Mouse (Mus musculus): ENCODE results near the gene Chd4. TPM values are rescaled to one million over a fixed set of nuclear protein-coding genes. Genes with fewer than 3 reads are reported as not detected.

Gene Chd4
- total and polyA plus RNA-seq, 2 experiments, result 14.0 to 30.0 TPM

DNA sequence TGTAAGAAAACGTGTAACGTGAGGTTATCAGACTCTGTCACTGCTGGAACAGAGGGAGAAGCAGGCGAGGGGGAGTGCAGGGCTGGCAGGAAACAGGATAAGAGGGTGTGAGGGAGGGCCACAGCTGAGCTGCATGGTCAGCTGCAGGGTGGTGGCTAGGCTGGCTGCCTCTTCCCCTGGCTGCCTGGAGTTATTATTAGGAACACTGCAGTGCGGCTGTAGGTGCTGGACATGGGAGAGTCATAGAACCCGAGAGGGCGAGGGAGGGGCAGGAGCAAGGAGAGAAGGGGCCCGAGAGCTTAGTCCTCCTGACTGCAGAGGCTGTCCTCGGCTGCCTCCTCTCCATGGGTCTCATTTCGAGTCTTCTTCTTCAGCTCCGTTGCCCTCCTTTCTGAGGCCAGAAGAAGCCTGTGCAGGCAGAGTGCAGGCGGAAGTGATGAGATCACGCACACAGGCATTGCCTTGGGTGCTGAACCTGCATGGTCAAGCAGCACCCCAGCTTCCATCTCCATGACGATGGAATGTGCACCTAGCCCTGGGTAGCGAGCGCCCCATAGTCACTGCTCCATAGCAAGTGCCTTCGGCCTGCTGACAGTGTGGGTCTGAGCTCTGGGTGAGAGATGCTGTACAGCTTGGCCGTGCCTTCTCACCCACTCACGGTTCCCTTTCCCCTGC lies 52.6 kb downstream of the Chd4 start:
- peak overlapping the region; percentile 64 for H3K27ac ChIP-seq (replicated peaks; ENCODE audit: insufficient read depth, low read depth, low read length)
- TF ChIP-seq POLR2A (IDR thresholded peaks at IDR 0.05; ENCODE audit: extremely low read depth, insufficient read depth, low read length), result no peak
- no peak for TF ChIP-seq CTCF (IDR thresholded peaks at IDR 0.05; ENCODE audit: low read depth, low read length)
- peaks cover 12% of the 10 kb centered on the region; the same call in 1 of the 2 replicates for H3K79me2 ChIP-seq (ENCODE audit: control insufficient read depth, insufficient read depth, low read length)
- 69% methylated on average over 18 of the region's 18 CpGs for WGBS
- no peaks in the 10 kb centered on the region for H3K36me3 ChIP-seq (ENCODE audit: control insufficient read depth, insufficient read depth, low read length)
- no peak for DNase-seq (ENCODE audit: extremely low read depth, low read depth, low spot score)
- peak overlapping the region; percentile 4 for H3K9ac ChIP-seq (ENCODE audit: low read depth, low read length)
- H3K4me3 ChIP-seq (ENCODE audit: insufficient read depth, low read depth, low read length), result peak overlapping the region; percentile 15; the same call in 1 of the 2 replicates
- H3K4me1 ChIP-seq (ENCODE audit: control insufficient read depth, insufficient read depth, low read length), result peaks cover 14% of the 10 kb centered on the region
- H3K27me3 ChIP-seq (ENCODE audit: control insufficient read depth, insufficient read depth, low read length), result no peaks in the 10 kb centered on the region

DNA sequence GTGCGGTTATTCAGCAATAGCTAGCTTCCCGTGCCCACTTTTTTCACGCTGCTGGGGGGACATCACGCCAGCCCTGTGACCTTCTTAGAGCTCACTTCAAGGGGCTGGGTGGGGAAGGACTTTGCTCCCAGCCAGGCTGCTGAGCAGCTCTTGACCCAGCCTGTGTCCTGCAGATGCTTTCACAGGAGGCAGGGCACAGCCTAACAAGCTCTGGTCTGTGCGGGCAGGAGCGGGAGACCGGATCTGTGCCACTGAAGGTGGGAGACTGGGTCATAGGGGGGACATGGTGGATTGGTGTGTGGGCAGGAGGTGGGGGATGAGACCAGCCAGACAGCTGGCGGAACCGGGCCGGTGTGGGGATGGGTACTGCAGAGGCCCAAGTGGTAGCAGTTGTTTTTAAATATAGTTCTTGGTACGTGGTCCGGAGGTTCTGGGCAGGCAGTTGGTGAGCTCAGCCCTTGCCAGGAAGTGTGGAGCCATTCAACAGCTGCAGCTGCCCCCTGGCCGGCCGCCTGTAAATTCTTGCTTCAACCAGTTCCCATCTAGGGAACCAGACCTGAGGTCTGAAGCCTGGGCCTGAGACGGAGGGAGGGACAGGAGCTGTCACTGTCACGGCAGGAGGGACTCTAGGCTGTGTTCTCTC lies 53.3 kb downstream of the Chd4 start:
- no peak for TF ChIP-seq POLR2A (IDR thresholded peaks at IDR 0.05; ENCODE audit: extremely low read depth, insufficient read depth, low read length)
- TF ChIP-seq CTCF (IDR thresholded peaks at IDR 0.05; ENCODE audit: low read depth, low read length), result no peak
- peaks cover 12% of the 10 kb centered on the region; the same call in 1 of the 2 replicates for H3K79me2 ChIP-seq (ENCODE audit: control insufficient read depth, insufficient read depth, low read length)
- no peaks in the 10 kb centered on the region for H3K36me3 ChIP-seq (ENCODE audit: control insufficient read depth, insufficient read depth, low read length)
- peak overlapping the region; percentile 64 for H3K27ac ChIP-seq (replicated peaks; ENCODE audit: insufficient read depth, low read depth, low read length)
- H3K27me3 ChIP-seq (ENCODE audit: control insufficient read depth, insufficient read depth, low read length), result no peaks in the 10 kb centered on the region
- DNase-seq (ENCODE audit: extremely low read depth, low read depth, low spot score), result no peak
- no peak overlapping the region for H3K4me3 ChIP-seq (ENCODE audit: insufficient read depth, low read depth, low read length)
- 76% methylated on average over 16 of the region's 16 CpGs for WGBS
- peaks cover 14% of the 10 kb centered on the region for H3K4me1 ChIP-seq (ENCODE audit: control insufficient read depth, insufficient read depth, low read length)
- peak overlapping the region; percentile 10 for H3K9ac ChIP-seq (ENCODE audit: low read depth, low read length)

DNA sequence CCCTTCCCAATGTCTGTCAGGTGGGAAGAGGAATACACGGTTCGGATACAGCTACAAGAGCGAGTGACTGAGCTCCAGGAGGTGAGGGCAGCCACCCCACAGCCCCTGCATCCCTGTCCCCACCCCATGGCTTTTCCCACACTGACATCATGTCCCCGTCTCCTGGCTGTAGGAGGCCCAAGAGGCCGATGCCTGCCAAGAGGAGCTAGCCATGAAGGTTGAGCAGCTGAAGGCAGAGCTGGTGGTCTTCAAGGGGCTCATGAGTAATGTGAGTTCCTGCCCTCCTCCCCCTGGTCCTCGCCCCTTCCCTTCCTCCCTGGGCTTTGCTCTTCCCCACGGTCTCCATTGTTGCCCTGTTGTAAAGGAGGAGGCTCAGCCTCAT lies 53.8 kb downstream of the Chd4 start:
- H3K27me3 ChIP-seq (ENCODE audit: control insufficient read depth, insufficient read depth, low read length), result no peaks in the 10 kb centered on the region
- no peak overlapping the region for H3K27ac ChIP-seq (replicated peaks; ENCODE audit: insufficient read depth, low read depth, low read length)

DNA sequence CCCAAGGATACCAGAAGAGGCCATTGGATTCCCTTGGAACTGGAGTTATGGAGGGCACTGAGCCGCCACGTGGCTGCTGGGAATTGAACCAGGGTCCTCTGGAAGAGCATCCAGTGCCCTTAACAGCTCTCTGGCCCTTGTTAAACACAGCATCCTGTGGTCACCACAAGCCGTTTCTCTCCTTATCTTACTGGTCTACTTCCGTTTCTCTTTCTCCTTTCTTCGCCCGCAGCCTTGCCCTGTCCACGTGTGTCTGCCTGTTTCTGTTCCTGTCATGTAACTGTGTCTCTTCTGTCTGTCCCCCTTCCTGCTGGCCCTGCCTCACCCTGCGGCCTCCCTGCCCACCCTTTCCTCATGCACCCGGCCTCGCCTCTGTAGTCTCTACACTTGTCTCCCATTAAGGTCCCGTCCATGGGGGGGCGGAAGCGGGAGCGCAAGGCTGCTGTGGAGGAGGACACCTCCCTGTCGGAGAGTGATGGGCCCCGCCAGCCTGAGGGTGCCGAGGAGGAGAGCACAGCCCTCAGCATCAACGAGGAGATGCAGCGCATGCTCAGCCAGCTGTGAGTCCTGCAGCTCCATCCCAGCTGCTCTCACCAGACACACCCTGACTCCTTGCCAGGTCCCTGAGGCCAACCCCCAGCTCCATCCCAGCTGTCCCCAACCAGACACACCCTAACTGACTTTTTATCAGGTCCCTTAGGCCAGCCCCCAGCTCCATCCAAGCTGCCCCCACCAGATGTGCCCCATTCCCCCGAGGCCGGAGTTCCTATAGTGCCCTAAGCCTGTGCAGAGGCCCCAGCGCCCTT lies 56.6 kb downstream of the Chd4 start:
- Histone ChIP-seq H3K4me3 (ENCODE audit: insufficient read depth, low read depth, low read length) (no peak overlapping the region), H3K27me3 (ENCODE audit: control insufficient read depth, insufficient read depth, low read length) (no peaks in the 10 kb centered on the region), H3K9ac (ENCODE audit: low read depth, low read length) (no peak overlapping the region), H3K36me3 (ENCODE audit: control insufficient read depth, insufficient read depth, low read length) (no peaks in the 10 kb centered on the region), H3K4me1 (ENCODE audit: control insufficient read depth, insufficient read depth, low read length) (peaks cover 6% of the 10 kb centered on the region), H3K79me2 (ENCODE audit: control insufficient read depth, insufficient read depth, low read length) (peaks cover 2% of the 10 kb centered on the region; the same call in 1 of the 2 replicates), H3K27ac (replicated peaks; ENCODE audit: insufficient read depth, low read depth, low read length) (no peak overlapping the region)
- TF ChIP-seq POLR2A (IDR thresholded peaks at IDR 0.05; ENCODE audit: extremely low read depth, insufficient read depth, low read length) (no peak), CTCF (IDR thresholded peaks at IDR 0.05; ENCODE audit: low read depth, low read length) (no peak)
- no peak for DNase-seq (ENCODE audit: extremely low read depth, low read depth, low spot score)
- WGBS, result 87% methylated on average over 22 of the region's 22 CpGs

More for the DNA sequence above, 53.8 kb downstream of the Chd4 start:
- no peaks in the 10 kb centered on the region for H3K36me3 ChIP-seq (ENCODE audit: control insufficient read depth, insufficient read depth, low read length)
- DNase-seq (ENCODE audit: extremely low read depth, low read depth, low spot score), result no peak
- peaks cover 12% of the 10 kb centered on the region; the same call in 1 of the 2 replicates for H3K79me2 ChIP-seq (ENCODE audit: control insufficient read depth, insufficient read depth, low read length)
- peak overlapping the region; percentile 10; the same call in 1 of the 2 replicates for H3K9ac ChIP-seq (ENCODE audit: low read depth, low read length)
- no peak overlapping the region for H3K4me3 ChIP-seq (ENCODE audit: insufficient read depth, low read depth, low read length)
- TF ChIP-seq CTCF (IDR thresholded peaks at IDR 0.05; ENCODE audit: low read depth, low read length), result no peak
- TF ChIP-seq POLR2A (IDR thresholded peaks at IDR 0.05; ENCODE audit: extremely low read depth, insufficient read depth, low read length), result no peak
- 86% methylated on average over 7 of the region's 7 CpGs for WGBS
- H3K4me1 ChIP-seq (ENCODE audit: control insufficient read depth, insufficient read depth, low read length), result peaks cover 14% of the 10 kb centered on the region

DNA sequence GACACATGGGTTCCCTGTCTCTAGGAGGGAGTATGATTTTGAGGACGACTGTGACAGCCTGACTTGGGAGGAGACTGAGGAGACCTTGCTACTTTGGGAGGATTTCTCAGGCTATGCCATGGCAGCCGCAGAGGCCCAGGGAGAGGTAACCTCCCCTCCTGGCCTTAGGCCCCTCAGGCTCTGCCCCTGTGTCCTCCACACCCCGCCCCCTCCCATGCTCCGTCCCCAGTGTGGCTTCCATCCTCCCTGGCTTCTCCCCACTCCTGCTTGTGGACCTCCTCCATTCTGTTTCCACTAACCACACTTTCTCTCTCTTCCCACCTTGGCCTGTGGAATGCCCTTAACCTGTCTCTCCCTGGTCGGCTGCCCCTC lies 57.2 kb downstream of the Chd4 start:
- DNase-seq (ENCODE audit: extremely low read depth, low read depth, low spot score), result no peak
- no peaks in the 10 kb centered on the region for H3K36me3 ChIP-seq (ENCODE audit: control insufficient read depth, insufficient read depth, low read length)

More for the DNA sequence above, 57.2 kb downstream of the Chd4 start:
- 96% methylated on average over 5 of the region's 5 CpGs for WGBS
- Histone ChIP-seq H3K9ac (ENCODE audit: low read depth, low read length) (no peak overlapping the region), H3K4me1 (ENCODE audit: control insufficient read depth, insufficient read depth, low read length) (peaks cover 5% of the 10 kb centered on the region), H3K79me2 (ENCODE audit: control insufficient read depth, insufficient read depth, low read length) (no peaks in the 10 kb centered on the region; the same call in 1 of the 2 replicates), H3K27ac (replicated peaks; ENCODE audit: insufficient read depth, low read depth, low read length) (no peak overlapping the region), H3K27me3 (ENCODE audit: control insufficient read depth, insufficient read depth, low read length) (no peaks in the 10 kb centered on the region), H3K4me3 (ENCODE audit: insufficient read depth, low read depth, low read length) (no peak overlapping the region)
- TF ChIP-seq CTCF (IDR thresholded peaks at IDR 0.05; ENCODE audit: low read depth, low read length) (no peak), POLR2A (IDR thresholded peaks at IDR 0.05; ENCODE audit: extremely low read depth, insufficient read depth, low read length) (no peak)
